Mouse (Mus musculus) hindbrain, postnatal 0 days (tissue): Measurements from ENCODE around the gene Mrpl16. TPM values are rescaled to one million over a fixed set of nuclear protein-coding genes. Genes with fewer than 3 reads are reported as not detected.

Experiments used
- ATAC-seq: fragments of 200-750 bp; cut with Nextera tagmentation; 2 replicates; pipeline ENCODE4 v1.8.0; 2017; ENCODE audit warnings: mild to moderate bottlenecking, moderate TSS enrichment, moderate library complexity
- DNase-seq: peaks from one replicate; pipeline ENCODE4 v3.0.0-alpha.2; 2015; ENCODE audit warnings: low spot score
- H3K27ac ChIP-seq: fragments of 300-500 bp; sonication (generic); 2 replicates; pipeline ENCODE4 v1.5.1; 2014; ENCODE audit warnings: mild to moderate bottlenecking
- H3K27me3 ChIP-seq: fragments of 300-500 bp; sonication (generic); 2 replicates; pipeline ENCODE4 v1.6.1; 2014; ENCODE audit warnings: low read length, mixed read lengths; ENCODE audit not compliant: insufficient read depth
- H3K36me3 ChIP-seq: fragments of 300-500 bp; sonication (generic); 2 replicates; pipeline ENCODE4 v1.6.1; 2014; ENCODE audit warnings: low read length, mixed read lengths; ENCODE audit not compliant: insufficient read depth
- H3K4me1 ChIP-seq: fragments of 300-500 bp; sonication (generic); 2 replicates; pipeline ENCODE4 v1.6.1; 2014; ENCODE audit warnings: antibody characterized with exemption, low read length, mixed read lengths; ENCODE audit not compliant: insufficient read depth
- H3K4me2 ChIP-seq: fragments of 300-500 bp; sonication (generic); 2 replicates; pipeline ENCODE4 v1.6.1; 2014; ENCODE audit warnings: low read depth, mild to moderate bottlenecking, low read length, moderate library complexity, mixed read lengths
- H3K4me3 ChIP-seq: fragments of 300-500 bp; sonication (generic); 2 replicates; pipeline ENCODE4 v1.5.1; 2014; ENCODE audit warnings: low read length
- H3K9ac ChIP-seq: fragments of 300-500 bp; sonication (generic); replicated peaks from 2 replicates; pipeline ENCODE4 v1.6.1; 2014; ENCODE audit warnings: mild to moderate bottlenecking, low read length, moderate library complexity, mixed read lengths
- H3K9me3 ChIP-seq: fragments of 300-500 bp; sonication (generic); 2 replicates; pipeline ENCODE4 v1.6.1; 2016; ENCODE audit warnings: low read length, mixed read lengths
- CTCF ChIP-seq: IDR thresholded peaks from 2 replicates; pipeline ENCODE4 v1.5.1; 2016; ENCODE audit warnings: antibody characterized with exemption, control low read depth, low read depth
- WGBS: fragments of 180-500 bp; shearing (Covaris S2); extraction: QIAGEN DNeasy Blood & Tissue Kit; methylation state at CpG from one replicate; pipeline ENCODE4 v1.1.7; 2014; 5-methylcytosine and 5-hydroxymethylcytosine counted together
- polyA plus RNA-seq: library from polyadenylated mRNA; unstranded; fragments of >200 nt; fragmentation: Nextera tagmentation; extraction: Ambion mirVana; gene quantifications from 2 replicates; pipeline ENCODE4 v1.2.1, GENCODE M21; 2015
- total RNA-seq: library from RNA; depleted of rRNA; stranded (reverse); fragments of >200 nt; gene quantifications from 2 replicates; pipeline ENCODE4 v1.2.3, GENCODE M21; 2014; rRNA removed

Gene Mrpl16
- total RNA-seq = 8.8 and 14.4 TPM in 2 replicates
- 54.2 and 59.1 TPM in 2 replicates for polyA plus RNA-seq

DNA sequence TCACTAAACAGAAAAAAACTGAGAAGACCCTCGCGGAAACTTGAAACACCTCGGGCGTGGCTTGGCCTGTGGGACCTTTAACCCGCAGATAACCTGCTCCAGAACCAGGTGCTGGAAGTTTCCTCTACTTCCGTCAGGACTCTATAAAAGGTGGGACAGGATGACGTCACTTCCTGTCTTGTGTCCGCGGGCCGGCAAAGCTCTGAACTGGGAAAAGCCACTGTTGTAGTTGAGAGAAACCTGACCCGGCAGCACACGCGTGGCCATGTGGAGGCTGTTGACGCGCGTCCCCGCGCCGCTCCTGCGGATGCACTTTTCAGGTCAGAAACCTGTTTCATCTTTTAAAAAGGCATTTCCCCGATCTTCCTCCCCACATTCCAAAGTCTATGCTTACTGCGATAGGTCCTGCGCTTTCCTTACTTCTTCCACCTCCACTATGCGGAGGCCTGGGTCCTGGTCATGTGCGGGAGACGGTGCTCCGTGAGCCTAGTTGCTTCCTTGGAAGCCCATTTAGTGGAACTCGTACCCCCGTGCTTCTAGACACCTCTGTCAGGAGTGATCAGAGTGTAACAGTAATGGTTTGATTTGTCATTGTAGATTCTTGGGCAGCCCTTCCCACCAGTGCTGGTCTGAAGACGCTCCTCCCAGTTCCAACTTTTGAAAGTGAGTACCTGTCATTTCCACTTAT, at the start of gene Mrpl16:
TSS of gene Mrpl16 (plus strand) at position 187 of the 688 bp plus-strand sequence.
- peak within 1 kb of the TSS; percentile 61 for H3K27ac ChIP-seq
- 0 out of 2 replicates have a peak, but pooled peaks cover 4% of the 10 kb centered on the region for H3K4me1 ChIP-seq
- TF ChIP-seq CTCF = no peak; the same call in 1 of the 2 replicates
- H3K27me3 ChIP-seq = no peaks in the 10 kb centered on the region
- H3K9me3 ChIP-seq = no peaks in the 10 kb centered on the region
- peak within 1 kb of the TSS; percentile 65 for H3K4me3 ChIP-seq
- DNase-seq (peak; percentile 97), ATAC-seq (peak; percentile 95)
- peak within 1 kb of the TSS; percentile 80 for H3K4me2 ChIP-seq
- peak within 1 kb of the TSS; percentile 65 for H3K9ac ChIP-seq
- WGBS = under 1% methylated on average over 30 of the region's 30 CpGs
- H3K36me3 ChIP-seq = peaks cover 18% of the 10 kb centered on the region

DNA sequence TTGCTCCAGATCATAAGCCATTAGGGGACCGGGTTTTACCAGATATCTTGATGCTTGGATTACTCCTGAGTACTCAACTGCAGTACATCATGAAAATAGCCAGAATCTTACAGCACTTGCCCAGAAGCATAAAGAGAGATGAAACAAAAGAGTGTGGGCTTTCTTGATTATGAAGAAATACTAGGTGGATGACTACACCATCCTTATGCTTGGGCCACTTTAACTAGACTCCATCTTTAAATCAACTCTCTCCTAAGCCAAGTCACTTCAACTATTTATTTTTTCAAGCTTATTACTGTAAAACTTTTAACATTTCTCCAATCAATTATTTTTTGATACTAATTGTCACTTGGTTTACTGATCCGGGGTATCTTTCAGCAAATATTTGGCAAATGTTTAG, 46.3 kb upstream of the Mrpl16 start:
- Histone ChIP-seq H3K4me1 (no peaks in the 10 kb centered on the region), H3K9me3 (no peaks in the 10 kb centered on the region), H3K27ac (no peak overlapping the region), H3K36me3 (no peaks in the 10 kb centered on the region), H3K27me3 (no peaks in the 10 kb centered on the region), H3K9ac (no peak overlapping the region), H3K4me3 (no peak overlapping the region), H3K4me2 (no peak overlapping the region)
- TF ChIP-seq CTCF = no peak
- ATAC-seq = no peak
- DNase-seq = no peak
- whole genome bisulfite sequencing = 88% methylated on average over 2 of the region's 2 CpGs

DNA sequence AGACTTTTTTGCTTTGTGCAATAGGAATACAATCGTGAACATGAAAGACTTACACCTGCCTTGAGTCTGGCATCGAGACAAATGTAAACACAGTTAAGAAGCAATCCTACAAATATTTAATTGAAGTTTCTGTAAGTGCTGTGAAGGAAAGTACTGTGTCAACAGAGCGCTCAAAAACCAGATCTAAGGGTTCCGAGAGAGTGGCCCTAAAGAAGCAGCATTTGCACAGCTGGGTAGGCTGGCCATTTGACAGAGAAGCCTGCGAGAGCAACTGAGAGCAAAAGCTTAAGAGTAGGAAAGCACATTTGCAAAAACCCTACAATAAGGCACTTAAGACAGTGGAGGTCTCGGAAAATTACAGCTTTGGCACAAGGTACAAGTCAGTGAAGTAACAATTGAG, 45.9 kb upstream of the Mrpl16 start:
- WGBS = 88% methylated on average over 6 of the region's 6 CpGs
- H3K27me3 ChIP-seq = no peaks in the 10 kb centered on the region
- H3K4me1 ChIP-seq = no peaks in the 10 kb centered on the region
- H3K9ac ChIP-seq = no peak overlapping the region
- H3K27ac ChIP-seq = no peak overlapping the region
- H3K4me3 ChIP-seq = no peak overlapping the region
- DNase-seq = no peak
- no peak for ATAC-seq
- no peaks in the 10 kb centered on the region for H3K36me3 ChIP-seq
- no peak overlapping the region for H3K4me2 ChIP-seq
- H3K9me3 ChIP-seq = no peaks in the 10 kb centered on the region
- no peak for TF ChIP-seq CTCF

DNA sequence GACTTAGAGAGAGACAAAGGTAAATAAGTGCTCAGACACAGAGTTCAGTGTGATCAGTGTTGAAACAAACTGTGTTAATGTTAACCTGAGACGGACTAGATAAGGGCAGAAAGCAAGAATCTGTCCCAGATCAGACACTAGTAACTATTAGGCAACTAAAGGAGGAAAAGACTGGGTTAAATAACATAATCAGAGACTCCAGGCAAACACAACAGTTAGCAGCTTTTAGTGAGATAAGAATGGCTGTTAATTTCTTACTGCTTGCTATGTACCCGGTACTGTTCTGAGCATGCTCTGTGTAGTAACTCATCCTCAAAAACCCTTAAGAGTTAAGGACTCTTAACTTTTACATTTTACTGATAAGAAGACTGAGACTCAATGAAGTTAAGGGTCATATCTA, 44.3 kb upstream of the Mrpl16 start:
- ATAC-seq (no peak), DNase-seq (no peak)
- H3K9ac ChIP-seq = no peak overlapping the region
- H3K36me3 ChIP-seq = no peaks in the 10 kb centered on the region
- no peak for TF ChIP-seq CTCF
- no peaks in the 10 kb centered on the region for H3K4me1 ChIP-seq
- no peak overlapping the region for H3K27ac ChIP-seq
- H3K4me3 ChIP-seq = no peak overlapping the region
- no peak overlapping the region for H3K4me2 ChIP-seq
- H3K9me3 ChIP-seq = no peaks in the 10 kb centered on the region
- no peaks in the 10 kb centered on the region for H3K27me3 ChIP-seq
- 88% methylated on average over 2 of the region's 2 CpGs for WGBS

DNA sequence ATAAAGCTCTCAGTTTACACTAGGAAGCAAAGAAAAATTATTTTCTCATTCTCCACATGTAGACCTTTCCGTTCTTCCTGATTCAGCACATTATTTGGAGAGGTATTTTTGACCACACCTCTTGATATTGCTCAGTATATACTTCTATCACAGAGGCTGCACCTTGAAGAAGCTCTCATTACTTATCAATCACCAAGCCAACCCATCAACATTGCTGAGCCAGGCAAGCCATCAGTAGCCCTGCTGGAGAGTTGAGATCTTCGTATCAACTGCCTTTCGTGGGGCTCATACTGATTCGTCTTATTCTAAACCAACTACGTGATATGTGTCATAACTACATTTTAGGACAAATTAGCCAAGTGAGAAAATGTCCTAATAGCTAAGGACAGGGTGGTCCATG, 42.9 kb upstream of the Mrpl16 start:
- Histone ChIP-seq H3K27ac (no peak overlapping the region), H3K9me3 (no peaks in the 10 kb centered on the region), H3K27me3 (no peaks in the 10 kb centered on the region), H3K4me3 (no peak overlapping the region), H3K4me2 (no peak overlapping the region), H3K9ac (no peak overlapping the region), H3K36me3 (no peaks in the 10 kb centered on the region), H3K4me1 (no peaks in the 10 kb centered on the region)
- DNase-seq (no peak), ATAC-seq (no peak)
- no peak for TF ChIP-seq CTCF
- WGBS = 95% methylated on average over 5 of the region's 5 CpGs

DNA sequence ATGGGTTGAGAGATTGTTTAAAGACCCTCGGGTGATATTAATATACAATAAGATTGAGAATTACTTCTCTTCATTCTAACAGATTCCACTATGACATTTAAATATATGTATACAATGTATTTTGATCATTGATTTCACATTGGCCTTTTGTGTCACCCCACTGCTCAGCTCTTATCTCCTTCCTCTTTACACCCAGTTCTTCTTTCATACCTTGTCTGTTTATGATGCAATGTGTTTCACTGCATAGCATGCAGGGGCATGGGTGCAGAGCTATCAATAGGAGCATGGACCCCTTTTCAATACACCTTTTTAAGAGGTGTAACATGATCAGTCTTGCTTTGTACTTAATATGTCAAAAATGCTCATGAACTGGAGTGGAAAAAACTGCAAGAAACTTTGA, 39.9 kb upstream of the Mrpl16 start:
- Histone ChIP-seq H3K27ac (no peak overlapping the region), H3K9ac (no peak overlapping the region), H3K27me3 (no peaks in the 10 kb centered on the region), H3K4me2 (no peak overlapping the region), H3K36me3 (no peaks in the 10 kb centered on the region), H3K4me1 (no peaks in the 10 kb centered on the region), H3K4me3 (no peak overlapping the region), H3K9me3 (no peaks in the 10 kb centered on the region)
- no peak for TF ChIP-seq CTCF
- ATAC-seq (no peak), DNase-seq (no peak)
- WGBS = 81% methylated on average over 1 of the region's 1 CpGs

DNA sequence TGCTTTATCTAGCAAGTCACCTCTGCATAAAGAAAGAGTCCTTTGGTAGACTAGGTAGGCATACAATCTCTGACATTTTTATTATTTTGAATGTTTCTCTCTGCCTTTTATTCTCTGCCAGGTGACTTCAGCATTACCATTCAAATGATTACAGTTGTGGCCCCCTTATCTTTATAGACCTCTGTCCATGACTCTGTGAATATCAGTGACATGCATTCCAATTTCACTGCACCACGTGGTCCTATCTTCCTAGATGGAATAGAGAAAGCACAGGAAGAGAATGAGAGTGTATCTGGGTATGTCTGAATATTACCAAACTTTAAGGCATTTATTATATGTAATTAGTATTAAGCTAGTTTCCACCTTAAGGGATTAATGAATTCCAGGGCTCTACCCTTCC, 33.7 kb upstream of the Mrpl16 start:
- H3K4me3 ChIP-seq = no peak overlapping the region
- no peaks in the 10 kb centered on the region for H3K36me3 ChIP-seq
- DNase-seq = no peak
- 53% methylated on average over 1 of the region's 1 CpGs for WGBS
- H3K27ac ChIP-seq = no peak overlapping the region
- no peak overlapping the region for H3K9ac ChIP-seq
- H3K4me1 ChIP-seq = no peaks in the 10 kb centered on the region
- H3K27me3 ChIP-seq = no peaks in the 10 kb centered on the region
- no peaks in the 10 kb centered on the region for H3K9me3 ChIP-seq
- H3K4me2 ChIP-seq = no peak overlapping the region
- no peak for TF ChIP-seq CTCF
- ATAC-seq = no peak
